Mouse (Mus musculus): Measurements from ENCODE around the gene H60c. TPM values are rescaled to one million over a fixed set of nuclear protein-coding genes. Genes with fewer than 3 reads are reported as not detected.
"Not testable (repeated sequence)": the region's sequence is repeated elsewhere in the genome, so short reads cannot be mapped to it uniquely, and the experiment has no call there.

The H60c gene
- polyA plus RNA-seq (2015; fragmentation: Nextera tagmentation; extraction: Ambion mirVana), result not detected in 2 replicates

DNA sequence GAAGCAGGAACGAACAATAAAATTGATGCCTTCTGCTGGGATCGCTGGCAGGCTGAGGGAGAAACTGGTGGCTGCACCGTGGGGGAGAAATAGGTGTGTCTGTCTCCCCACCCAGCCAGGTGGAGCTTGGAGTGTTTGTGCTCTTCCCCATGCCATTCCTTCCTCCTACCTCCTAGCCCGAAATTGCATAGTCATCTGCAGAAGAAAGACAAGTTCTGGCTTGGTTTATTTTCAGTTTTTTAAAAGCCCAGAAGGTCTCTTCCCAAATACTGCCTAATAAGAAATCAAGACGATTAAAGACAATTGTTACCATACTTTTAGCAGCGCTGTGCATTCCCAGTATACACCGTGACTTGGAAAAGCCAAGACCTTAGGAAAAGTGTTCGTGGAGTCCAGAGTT lies at the start of gene H60c:
H60c (minus strand) TSS at position 101 of the 400 bp plus-strand sequence.
- no peak within 1 kb of the TSS for H3K9ac ChIP-seq
- no peak for ATAC-seq (ENCODE audit: low FRiP score, low read depth)
- no peak within 1 kb of the TSS for H3K27ac ChIP-seq (replicated peaks)
- no peaks in the 10 kb centered on the region for H3K27me3 ChIP-seq
- WGBS, result 77% methylated on average over 8 of the region's 8 CpGs
- no peaks in the 10 kb centered on the region for H3K9me3 ChIP-seq
- H3K4me2 ChIP-seq, result no peak within 1 kb of the TSS
- H3K4me3 ChIP-seq, result no peak within 1 kb of the TSS
- no peaks in the 10 kb centered on the region for H3K36me3 ChIP-seq
- H3K4me1 ChIP-seq (replicated peaks), result no peaks in the 10 kb centered on the region

GRCm38 (mm10) chr10:3308821-3309206 lies 41.2 kb upstream of the H60c start:
- Histone ChIP-seq H3K4me1 (replicated peaks) (no peaks in the 10 kb centered on the region), H3K27me3 (no peaks in the 10 kb centered on the region), H3K36me3 (no peaks in the 10 kb centered on the region), H3K9ac (no peak overlapping the region), H3K4me3 (no peak overlapping the region), H3K27ac (replicated peaks) (no peak overlapping the region), H3K9me3 (no peaks in the 10 kb centered on the region), H3K4me2 (no peak overlapping the region)
- no peak for ATAC-seq (ENCODE audit: low FRiP score, low read depth)
- 67% methylated on average over 1 of the region's 1 CpGs for WGBS

GRCm38 (mm10) chr10:3308180-3308820 lies 40.7 kb upstream of the H60c start:
- 0 out of 2 replicates have a peak, but pooled peaks have one; percentile 23 for ATAC-seq (ENCODE audit: low FRiP score, low read depth)
- Histone ChIP-seq H3K4me2 (no peak overlapping the region), H3K4me3 (no peak overlapping the region), H3K9ac (no peak overlapping the region), H3K27ac (replicated peaks) (no peak overlapping the region), H3K36me3 (no peaks in the 10 kb centered on the region), H3K27me3 (no peaks in the 10 kb centered on the region), H3K4me1 (replicated peaks) (no peaks in the 10 kb centered on the region), H3K9me3 (no peaks in the 10 kb centered on the region)
- WGBS, result 72% methylated on average over 4 of the region's 4 CpGs

GRCm38 (mm10) chr10:3307752-3308151 lies 40.2 kb upstream of the H60c start:
- no peak overlapping the region for H3K27ac ChIP-seq (replicated peaks)
- H3K4me1 ChIP-seq (replicated peaks), result no peaks in the 10 kb centered on the region
- H3K36me3 ChIP-seq, result no peaks in the 10 kb centered on the region
- no peak overlapping the region for H3K4me2 ChIP-seq
- no peak overlapping the region for H3K9ac ChIP-seq
- H3K4me3 ChIP-seq, result no peak overlapping the region
- H3K9me3 ChIP-seq, result no peaks in the 10 kb centered on the region
- 71% methylated on average over 2 of the region's 2 CpGs for WGBS
- no peak for ATAC-seq (ENCODE audit: low FRiP score, low read depth)
- H3K27me3 ChIP-seq, result no peaks in the 10 kb centered on the region

- H3K27ac ChIP-seq (replicated peaks), result no peak overlapping the region
- no peak overlapping the region for H3K9ac ChIP-seq
- no peaks in the 10 kb centered on the region for H3K36me3 ChIP-seq
- WGBS, result 47% methylated on average over 2 of the region's 2 CpGs
- no peak overlapping the region for H3K4me2 ChIP-seq
- no peak overlapping the region for H3K4me3 ChIP-seq
- ATAC-seq (ENCODE audit: low FRiP score, low read depth), result no peak
- no peaks in the 10 kb centered on the region for H3K9me3 ChIP-seq
- no peaks in the 10 kb centered on the region for H3K4me1 ChIP-seq (replicated peaks)
- no peaks in the 10 kb centered on the region for H3K27me3 ChIP-seq
These were observed 26.4 kb upstream of the H60c start for GRCm38 (mm10) chr10:3293969-3294368.

GRCm38 (mm10) chr10:3281047-3281446 lies 13.5 kb upstream of the H60c start:
- no peaks in the 10 kb centered on the region for H3K9me3 ChIP-seq
- ATAC-seq (ENCODE audit: low FRiP score, low read depth), result no peak
- H3K4me3 ChIP-seq, result no peak overlapping the region
- no peak overlapping the region for H3K9ac ChIP-seq
- no peaks in the 10 kb centered on the region for H3K4me1 ChIP-seq (replicated peaks)
- H3K36me3 ChIP-seq, result no peaks in the 10 kb centered on the region
- no peak overlapping the region for H3K27ac ChIP-seq (replicated peaks)
- H3K4me2 ChIP-seq, result no peak overlapping the region
- no peaks in the 10 kb centered on the region for H3K27me3 ChIP-seq
- 90% methylated on average over 2 of the region's 2 CpGs for WGBS

DNA sequence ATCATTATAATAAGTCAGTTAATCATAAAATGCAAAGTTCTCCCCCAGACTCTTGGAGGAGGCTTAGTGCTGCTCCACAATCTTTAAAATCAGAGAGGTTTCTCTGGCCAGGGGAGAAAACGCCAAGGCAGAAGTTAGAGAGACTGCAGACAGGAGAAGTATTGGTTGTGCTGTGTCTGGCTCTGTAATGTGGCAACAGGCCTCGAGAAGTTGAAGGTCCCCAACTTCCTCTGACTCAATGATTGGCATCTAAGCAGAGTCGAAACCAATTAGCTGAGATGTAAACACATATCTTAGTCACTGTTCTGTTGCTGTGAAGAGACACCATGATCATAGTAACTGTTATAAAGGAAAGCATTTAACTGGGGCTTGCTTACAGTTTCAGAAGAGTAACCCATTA lies 6.5 kb upstream of the H60c start:
- Histone ChIP-seq H3K27ac (replicated peaks) (no peak overlapping the region), H3K4me3 (no peak overlapping the region), H3K36me3 (no peaks in the 10 kb centered on the region), H3K4me2 (no peak overlapping the region), H3K4me1 (replicated peaks) (no peaks in the 10 kb centered on the region), H3K9me3 (no peaks in the 10 kb centered on the region), H3K27me3 (no peaks in the 10 kb centered on the region), H3K9ac (no peak overlapping the region)
- WGBS, result 81% methylated on average over 3 of the region's 3 CpGs
- ATAC-seq (ENCODE audit: low FRiP score, low read depth), result no peak

DNA sequence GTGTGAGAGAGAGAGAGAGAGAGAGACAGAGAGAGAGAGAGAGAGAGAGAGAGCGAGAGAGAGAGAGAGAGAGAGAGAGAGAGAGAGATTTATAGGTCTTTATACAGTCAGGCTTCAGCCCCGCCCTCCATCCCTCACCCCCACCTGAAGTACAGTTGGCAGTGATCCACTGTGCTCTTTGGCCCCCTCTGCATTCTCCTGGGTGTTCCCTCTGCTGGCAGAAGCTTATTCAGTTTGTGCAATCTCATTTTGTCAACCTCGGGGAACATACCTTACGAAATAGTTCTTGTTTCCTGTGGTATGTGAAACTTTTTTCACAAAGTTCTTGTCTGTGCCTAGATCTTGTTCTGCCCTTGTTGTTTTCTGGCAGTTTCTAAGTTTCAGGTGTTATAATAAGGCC lies 3.5 kb upstream of the H60c start:
- no peak for ATAC-seq (ENCODE audit: low FRiP score, low read depth)
- H3K4me3 ChIP-seq, result no peak overlapping the region
- no peak overlapping the region for H3K9ac ChIP-seq
- H3K27me3 ChIP-seq, result no peaks in the 10 kb centered on the region
- 82% methylated on average over 2 of the region's 4 CpGs for WGBS
- H3K27ac ChIP-seq (replicated peaks), result no peak overlapping the region
- no peaks in the 10 kb centered on the region for H3K36me3 ChIP-seq
- H3K9me3 ChIP-seq, result no peaks in the 10 kb centered on the region
- H3K4me2 ChIP-seq, result no peak overlapping the region
- no peaks in the 10 kb centered on the region for H3K4me1 ChIP-seq (replicated peaks)

GRCm38 (mm10) chr10:3266729-3267128 lies 842 bp downstream of the H60c start:
- Histone ChIP-seq H3K27me3 (no peaks in the 10 kb centered on the region), H3K4me1 (replicated peaks) (no peaks in the 10 kb centered on the region), H3K4me3 (no peak overlapping the region), H3K36me3 (no peaks in the 10 kb centered on the region), H3K9me3 (no peaks in the 10 kb centered on the region), H3K9ac (no peak overlapping the region), H3K27ac (replicated peaks) (no peak overlapping the region), H3K4me2 (no peak overlapping the region)
- no peak for ATAC-seq (ENCODE audit: low FRiP score, low read depth)
- WGBS, result 83% methylated on average over 2 of the region's 2 CpGs

GRCm38 (mm10) chr10:3262784-3263183 lies 4.8 kb downstream of the H60c start:
- Histone ChIP-seq H3K4me3 (no peak overlapping the region), H3K4me2 (no peak overlapping the region), H3K36me3 (no peaks in the 10 kb centered on the region), H3K9me3 (no peaks in the 10 kb centered on the region), H3K27me3 (no peaks in the 10 kb centered on the region), H3K9ac (no peak overlapping the region), H3K27ac (replicated peaks) (no peak overlapping the region), H3K4me1 (replicated peaks) (no peaks in the 10 kb centered on the region)
- 84% methylated on average over 2 of the region's 2 CpGs for WGBS
- ATAC-seq (ENCODE audit: low FRiP score, low read depth), result no peak

DNA sequence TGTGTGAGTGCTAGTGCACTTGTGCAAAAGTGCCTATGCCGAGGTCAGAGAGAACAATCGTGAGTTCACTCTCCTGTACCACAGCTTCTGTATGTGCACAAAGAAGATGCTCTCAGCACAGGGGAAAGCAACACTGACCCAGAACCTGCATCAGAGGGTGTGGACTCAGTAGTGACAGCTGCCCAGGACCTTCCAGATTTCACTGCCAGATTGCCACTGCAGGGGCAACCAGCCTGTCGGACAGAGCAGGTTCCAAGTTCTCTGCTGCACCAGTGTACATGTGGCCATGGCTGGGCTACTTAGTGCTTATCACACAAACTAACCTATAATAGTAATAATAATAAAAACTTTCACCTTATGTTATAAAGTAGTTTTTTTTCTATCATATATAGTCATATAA lies 10.2 kb downstream of the H60c start:
- H3K27me3 ChIP-seq, result no peaks in the 10 kb centered on the region
- no peak overlapping the region for H3K4me2 ChIP-seq
- H3K27ac ChIP-seq (replicated peaks), result no peak overlapping the region
- H3K4me3 ChIP-seq, result no peak overlapping the region
- H3K9me3 ChIP-seq, result no peaks in the 10 kb centered on the region
- no peaks in the 10 kb centered on the region for H3K4me1 ChIP-seq (replicated peaks)
- H3K9ac ChIP-seq, result no peak overlapping the region
- no peak for ATAC-seq (ENCODE audit: low FRiP score, low read depth)
- WGBS, result 95% methylated on average over 3 of the region's 3 CpGs
- H3K36me3 ChIP-seq, result no peaks in the 10 kb centered on the region

DNA sequence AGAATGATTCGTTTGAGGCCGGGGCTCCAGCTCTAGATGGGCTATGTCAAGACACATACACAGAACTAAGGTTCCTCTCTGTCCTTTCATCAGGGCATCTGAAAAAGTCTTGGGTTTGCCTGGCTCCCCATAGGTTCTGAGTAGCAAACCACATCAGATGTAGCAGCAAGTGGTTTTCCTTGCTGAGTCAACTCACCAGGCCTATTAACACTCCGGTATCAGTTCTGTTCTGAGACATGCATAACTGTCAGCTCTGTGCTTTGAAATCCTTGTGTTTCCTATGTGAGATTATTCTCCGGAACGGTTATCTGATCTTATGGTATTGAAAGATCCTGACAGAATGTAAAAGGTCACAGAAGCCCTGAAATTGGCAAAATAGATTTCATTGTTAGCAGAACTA lies 29.1 kb downstream of the H60c start:
- not testable (repeated sequence) for H3K27me3 ChIP-seq; H3K4me3 ChIP-seq; H3K36me3 ChIP-seq; H3K27ac ChIP-seq (replicated peaks); H3K9me3 ChIP-seq; ATAC-seq (ENCODE audit: low FRiP score, low read depth); H3K4me2 ChIP-seq; H3K4me1 ChIP-seq (replicated peaks); H3K9ac ChIP-seq
- WGBS, result 86% methylated on average over 5 of the region's 5 CpGs

DNA sequence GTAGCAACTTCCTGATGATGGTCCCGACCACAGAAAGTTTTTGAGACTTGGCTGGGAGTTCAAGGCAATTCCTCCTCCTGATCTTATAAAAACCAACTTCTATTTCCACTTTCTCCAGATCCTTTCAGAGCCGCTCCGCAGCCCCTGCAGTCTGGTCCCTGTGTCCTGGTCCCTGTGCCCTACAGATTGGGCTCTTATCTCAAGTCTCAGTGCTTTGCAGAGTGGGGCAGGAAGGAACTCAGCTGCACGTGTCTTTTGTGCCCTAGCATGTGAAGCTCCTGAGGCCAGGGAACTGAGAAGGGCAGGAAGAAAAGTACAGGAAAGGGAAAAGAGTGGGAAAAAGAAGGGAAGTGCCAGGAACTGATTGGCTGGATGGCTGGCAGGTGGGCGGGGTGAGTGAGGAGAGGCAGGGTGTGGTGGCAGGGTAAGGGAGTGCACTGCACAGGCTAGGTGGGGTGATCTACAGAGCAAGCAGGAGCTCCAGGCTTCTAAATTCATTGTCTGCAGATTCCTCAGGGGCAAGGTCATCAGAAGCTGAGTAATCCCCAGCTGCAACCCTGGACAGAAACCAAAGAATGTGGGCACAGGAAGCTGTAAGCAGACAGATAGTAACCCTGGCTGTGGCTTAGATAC lies 30.8 kb downstream of the H60c start:
- H3K9me3 ChIP-seq, result no peaks in the 10 kb centered on the region
- H3K4me2 ChIP-seq, result no peak overlapping the region
- no peak overlapping the region for H3K9ac ChIP-seq
- no peaks in the 10 kb centered on the region for H3K4me1 ChIP-seq (replicated peaks)
- no peak overlapping the region for H3K27ac ChIP-seq (replicated peaks)
- WGBS, result 73% methylated on average over 5 of the region's 5 CpGs
- no peak overlapping the region for H3K4me3 ChIP-seq
- no peaks in the 10 kb centered on the region for H3K27me3 ChIP-seq
- ATAC-seq (ENCODE audit: low FRiP score, low read depth), result no peak
- H3K36me3 ChIP-seq, result no peaks in the 10 kb centered on the region

All from hindbrain, embryonic 15.5 days (tissue).